In genomic region chr2:151921596-151921995, GRCm38 (mm10) we compare ENCODE assay signal across 10 mouse cellular contexts. TPM values are rescaled to one million over a fixed set of nuclear protein-coding genes. Genes with fewer than 3 reads are reported as not detected.
DNase-seq lines count a peak whose midpoint lies in the region; ATAC-seq lines count a peak whose summit lies in the region.
"Had no signal": no experiment of that assay in that cellular context is flagged by ENCODE, and none has a peak within 500 bp of the region (broad histone marks: within the 10 kb centered on the region; RNA-seq: fewer than 3 reads in every experiment).

No protein-coding gene starts in this region.

- H3K9ac ChIP-seq in embryonic facial prominence, embryonic 12.5 days, result no peak overlapping the region
- no peak overlapping the region for H3K9ac ChIP-seq in intestine, embryonic 15.5 days
- H3K9ac ChIP-seq in forebrain, embryonic 16.5 days (replicated peaks; ENCODE audit: low read depth, low read length), result no peak overlapping the region

- no peaks in the 10 kb centered on the region for H3K9me3 ChIP-seq in embryonic facial prominence, embryonic 12.5 days
- H3K9me3 ChIP-seq in intestine, embryonic 15.5 days, result no peaks in the 10 kb centered on the region
- no peaks in the 10 kb centered on the region for H3K9me3 ChIP-seq in forebrain, embryonic 16.5 days (ENCODE audit: control insufficient read depth, low read length)

- ATAC-seq in embryonic facial prominence, embryonic 12.5 days (ENCODE audit: insufficient number of reproducible peaks, insufficient read depth, low FRiP score, low TSS enrichment), result 0 out of 2 replicates have a peak, but pooled peaks have one; percentile 49
- peak; percentile 75 for ATAC-seq in intestine, embryonic 15.5 days
- no peak for ATAC-seq in forebrain, embryonic 16.5 days
- ATAC-seq in frontal cortex, adult (ENCODE audit: low TSS enrichment), result no peak

- H3K27ac ChIP-seq in embryonic facial prominence, embryonic 12.5 days, result peak overlapping the region; percentile 66; the same call in 1 of the 2 replicates
- H3K27ac ChIP-seq in intestine, embryonic 15.5 days, result no peak overlapping the region; the same call in 1 of the 2 replicates
- no peak overlapping the region for H3K27ac ChIP-seq in forebrain, embryonic 16.5 days (ENCODE audit: low read length)
- H3K27ac ChIP-seq: left cerebral cortex, adult 2 months had no signal

- H3K4me1 ChIP-seq in embryonic facial prominence, embryonic 12.5 days, result peaks cover 16% of the 10 kb centered on the region
- H3K4me1 ChIP-seq in intestine, embryonic 15.5 days (replicated peaks), result peaks cover 15% of the 10 kb centered on the region
- H3K4me1 ChIP-seq in forebrain, embryonic 16.5 days (replicated peaks; ENCODE audit: control insufficient read depth, insufficient read depth, low read length), result no peaks in the 10 kb centered on the region

- WGBS in embryonic facial prominence, embryonic 12.5 days, result 12% methylated on average over 4 of the region's 4 CpGs
- 44% methylated on average over 4 of the region's 4 CpGs for WGBS in intestine, embryonic 15.5 days
- 56% methylated on average over 4 of the region's 4 CpGs for WGBS in forebrain, embryonic 16.5 days

- H3K36me3 ChIP-seq in embryonic facial prominence, embryonic 12.5 days, result no peaks in the 10 kb centered on the region
- H3K36me3 ChIP-seq in intestine, embryonic 15.5 days, result no peaks in the 10 kb centered on the region
- no peaks in the 10 kb centered on the region for H3K36me3 ChIP-seq in forebrain, embryonic 16.5 days (ENCODE audit: control insufficient read depth, insufficient read depth)

- H3K4me3 ChIP-seq in embryonic facial prominence, embryonic 12.5 days, result no peak overlapping the region
- H3K4me3 ChIP-seq in intestine, embryonic 15.5 days (replicated peaks), result no peak overlapping the region
- no peak overlapping the region for H3K4me3 ChIP-seq in forebrain, embryonic 16.5 days (replicated peaks; ENCODE audit: low read length)
- H3K4me3 ChIP-seq: left cerebral cortex, adult 2 months had no signal

- peak; percentile 38 to 60 for DNase-seq in kidney, postnatal 4 days
- no peak for DNase-seq in kidney, adult 18-20 months
- DNase-seq in retina, postnatal 7 days (ENCODE audit: low read depth, low spot score), result peak; percentile 21
- DNase-seq in left cerebral cortex, adult 11 months (ENCODE audit: low spot score), result no peak
- DNase-seq: cerebellum, postnatal 14 days had no signal

- H3K27me3 ChIP-seq in embryonic facial prominence, embryonic 12.5 days, result no peaks in the 10 kb centered on the region
- no peaks in the 10 kb centered on the region for H3K27me3 ChIP-seq in intestine, embryonic 15.5 days (replicated peaks)
- no peaks in the 10 kb centered on the region for H3K27me3 ChIP-seq in forebrain, embryonic 16.5 days (replicated peaks; ENCODE audit: control insufficient read depth, insufficient read depth, low read length)

- no peak overlapping the region for H3K4me2 ChIP-seq in embryonic facial prominence, embryonic 12.5 days (replicated peaks)
- H3K4me2 ChIP-seq in intestine, embryonic 15.5 days (replicated peaks), result no peak overlapping the region
- H3K4me2 ChIP-seq in forebrain, embryonic 16.5 days (ENCODE audit: low read length), result no peak overlapping the region

RNA-seq across cellular contexts. Expression of gene Angpt4, which starts 10.6 kb away (rescaled TPM):
- polyA plus RNA-seq in embryonic facial prominence, embryonic 12.5 days (2016; fragmentation: Nextera tagmentation; extraction: Ambion mirVana), result 0.28 and 0.31 TPM in 2 replicates
- 0.63 and 1.1 TPM in 2 replicates for polyA plus RNA-seq in intestine, embryonic 15.5 days (2015; fragmentation: Nextera tagmentation; extraction: Ambion mirVana)
- polyA plus RNA-seq in forebrain, embryonic 16.5 days (2015; fragmentation: Nextera tagmentation; extraction: Ambion mirVana), result 0.10 and 0.14 TPM in 2 replicates

RNA-seq across cellular contexts. Expression of gene Fam110a, which starts 58.4 kb away (rescaled TPM):
- 34.6 and 36.2 TPM in 2 replicates for polyA plus RNA-seq in embryonic facial prominence, embryonic 12.5 days (2016; fragmentation: Nextera tagmentation; extraction: Ambion mirVana)
- 22.5 and 23.7 TPM in 2 replicates for polyA plus RNA-seq in intestine, embryonic 15.5 days (2015; fragmentation: Nextera tagmentation; extraction: Ambion mirVana)
- 66.5 and 69.2 TPM in 2 replicates for polyA plus RNA-seq in forebrain, embryonic 16.5 days (2015; fragmentation: Nextera tagmentation; extraction: Ambion mirVana)

Comparison
In these comparisons a context has a peak if more than half of its experiments do, and no peak if none do; other contexts are left out.
1. DNase-seq: peak in kidney, postnatal 4 days (2 of 2) and retina, postnatal 7 days (single experiment); none in kidney, adult 18-20 months (single experiment) and left cerebral cortex, adult 11 months (single experiment).
2. ATAC-seq: peak in embryonic facial prominence, embryonic 12.5 days (single experiment) and intestine, embryonic 15.5 days (single experiment); none in forebrain, embryonic 16.5 days (single experiment) and frontal cortex, adult (single experiment).